Mouse (Mus musculus): ENCODE measurements around the gene Acer2. TPM values are rescaled to one million over a fixed set of nuclear protein-coding genes. Genes with fewer than 3 reads are reported as not detected.

Acer2 gene
- polyA plus RNA-seq (2021; fragmentation: Nextera tagmentation), result 4.5 and 5.1 TPM in 2 replicates
- long read RNA-seq, experiment 1, full-length matches to known transcripts, result 6 of 7 reads
- long read RNA-seq, experiment 1, partial matches to known transcripts, result 1 of 7 reads
- long read RNA-seq, experiment 1, other reads (novel, unspliced or antisense), result 0 of 7 reads
- long read RNA-seq, experiment 2, partial matches to known transcripts, result 0 of 3 reads
- long read RNA-seq, experiment 2, other reads (novel, unspliced or antisense), result 2 of 3 reads

GRCm38 (mm10) chr4:86874146-86874847, at the start of gene Acer2:
Gene Acer2 (plus strand): TSS chr4:86874396.

GRCm38 (mm10) chr4:86857113-86858069, 16.8 kb upstream of the Acer2 start, which contains the start of gene Rps6:
Gene Rps6 (minus strand): TSS chr4:86857412.

Other genes starting within 250 kb of the Acer2 start
- 11.4 and 11.9 TPM in 2 replicates for gene Plin2, start 204.3 kb upstream of the Acer2 start, polyA plus RNA-seq (2021; fragmentation: Nextera tagmentation)
- 0.94 TPM in 2 replicates for gene Dennd4c, start 125.8 kb upstream of the Acer2 start, polyA plus RNA-seq (2021; fragmentation: Nextera tagmentation)
- 1,476 and 1,640 TPM in 2 replicates for gene Rps6, start 17.0 kb upstream of the Acer2 start, polyA plus RNA-seq (2021; fragmentation: Nextera tagmentation)

Measured in left cerebral cortex, adult 6 months (tissue).